Mouse (Mus musculus) small intestine, adult 2 months (tissue): ENCODE measurements around the gene Cdk13.

ENCODE experiments used
- CTCF ChIP-seq: fragments of 200-500 bp; IDR thresholded peaks from 2 replicates; pipeline ENCODE4 v1.5.1; 2012; ENCODE audit warnings: low read depth, mild to moderate bottlenecking, control low read depth, inconsistent platforms, low read length, moderate library complexity, mixed read lengths; ENCODE audit not compliant: insufficient replicate concordance, insufficient read length; ENCODE audit errors: extremely low read depth
- POLR2A ChIP-seq: fragments of 200-500 bp; IDR thresholded peaks from 2 replicates; pipeline ENCODE4 v1.6.1; 2012; ENCODE audit warnings: low read depth, mild to moderate bottlenecking, control low read depth, inconsistent platforms, low read length, moderate library complexity

GRCm38 (mm10) chr13:17700090-17700715 is 104.7 kb downstream of the Cdk13 start:
- TF ChIP-seq CTCF (no peak), POLR2A (no peak)
